Mouse (Mus musculus) spleen, adult 2 months (tissue): ENCODE data around the gene Sdhd. TPM values are rescaled to one million over a fixed set of nuclear protein-coding genes. Genes with fewer than 3 reads are reported as not detected.
A peak's percentile ranks its signal among the peaks of the same experiment; 100 is the strongest.

ENCODE experiments used
- DNase-seq, 2 experiments: peaks; one replicate each; pipeline versions ENCODE4 v3.0.0 to v3.0.0-alpha.2; 2012 to 2021; ENCODE audit warnings: low spot score in 2 of 2, low read depth in 1 of 2
- H3K27ac ChIP-seq: fragments of 200-500 bp; 2 replicates; pipeline ENCODE4 v1.5.1; 2012; ENCODE audit warnings: low read length, inconsistent platforms; ENCODE audit not compliant: insufficient read depth
- H3K27me3 ChIP-seq: fragments of 200-500 bp; 2 replicates; pipeline ENCODE4 v1.6.1; 2012; ENCODE audit warnings: mild to moderate bottlenecking, moderate library complexity, low read length, inconsistent platforms; ENCODE audit not compliant: control insufficient read depth, insufficient read depth
- H3K36me3 ChIP-seq: fragments of 200-500 bp; 2 replicates; pipeline ENCODE4 v1.6.1; 2012; ENCODE audit warnings: mild to moderate bottlenecking, low read length, inconsistent platforms; ENCODE audit not compliant: control insufficient read depth, insufficient read depth
- H3K4me1 ChIP-seq: fragments of 200-500 bp; 2 replicates; pipeline ENCODE4 v1.6.1; 2011; ENCODE audit warnings: inconsistent platforms; ENCODE audit not compliant: control insufficient read depth, insufficient read depth, insufficient read length
- H3K4me3 ChIP-seq: fragments of 200-500 bp; 2 replicates; pipeline ENCODE4 v1.5.1; 2011; ENCODE audit warnings: mild to moderate bottlenecking, inconsistent platforms; ENCODE audit not compliant: insufficient read depth, insufficient read length; ENCODE audit errors: extremely low read depth
- CTCF ChIP-seq: fragments of 200-500 bp; IDR thresholded peaks from 2 replicates; pipeline ENCODE4 v1.5.1; 2011; ENCODE audit warnings: mild to moderate bottlenecking, inconsistent platforms; ENCODE audit not compliant: insufficient read depth, insufficient read length, insufficient replicate concordance; ENCODE audit errors: extremely low read depth
- POLR2A ChIP-seq: fragments of 200-500 bp; IDR thresholded peaks from 2 replicates; pipeline ENCODE4 v1.6.1; 2011; ENCODE audit warnings: low read depth, low read length, inconsistent platforms
- WGBS: fragments of 180-500 bp; shearing (Covaris S2); methylation state at CpG from one replicate; pipeline ENCODE4 v1.1.7; 2018; 5-methylcytosine and 5-hydroxymethylcytosine counted together
- polyA plus RNA-seq: library from polyadenylated mRNA; depleted of rRNA; stranded (reverse); fragments of >200 nt; gene quantifications from 2 replicates; pipeline ENCODE4 v1.2.3, GENCODE M21; 2012

The Sdhd gene
- polyA plus RNA-seq, 1 experiment: 70.6 TPM

DNA sequence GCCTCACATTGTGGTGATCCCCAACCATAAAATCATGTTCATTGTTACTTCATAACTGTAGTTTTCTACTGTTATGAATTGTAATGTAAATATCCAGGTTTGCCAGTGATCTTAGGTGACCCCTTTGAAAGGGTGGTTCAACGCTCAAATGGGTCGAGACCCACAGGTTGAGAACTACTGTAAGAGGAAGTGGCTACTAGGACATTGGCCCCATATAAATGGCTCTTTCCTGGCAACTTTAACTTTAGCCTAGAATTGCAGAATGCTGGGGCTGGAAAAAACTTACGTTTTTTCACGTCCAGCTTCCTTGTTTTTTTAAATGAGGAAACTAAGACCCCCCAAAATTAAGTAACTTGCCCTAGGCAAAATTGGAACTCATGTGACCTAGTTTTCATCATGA lies 36.2 kb downstream of the Sdhd start:
- H3K4me1 ChIP-seq: no peaks in the 10 kb centered on the region
- DNase-seq: no peak
- no peak overlapping the region for H3K4me3 ChIP-seq
- 63% methylated on average over 4 of the region's 4 CpGs for WGBS
- TF ChIP-seq POLR2A: no peak
- no peak for TF ChIP-seq CTCF
- H3K27me3 ChIP-seq: no peaks in the 10 kb centered on the region
- no peak overlapping the region for H3K27ac ChIP-seq
- H3K36me3 ChIP-seq: no peaks in the 10 kb centered on the region

DNA sequence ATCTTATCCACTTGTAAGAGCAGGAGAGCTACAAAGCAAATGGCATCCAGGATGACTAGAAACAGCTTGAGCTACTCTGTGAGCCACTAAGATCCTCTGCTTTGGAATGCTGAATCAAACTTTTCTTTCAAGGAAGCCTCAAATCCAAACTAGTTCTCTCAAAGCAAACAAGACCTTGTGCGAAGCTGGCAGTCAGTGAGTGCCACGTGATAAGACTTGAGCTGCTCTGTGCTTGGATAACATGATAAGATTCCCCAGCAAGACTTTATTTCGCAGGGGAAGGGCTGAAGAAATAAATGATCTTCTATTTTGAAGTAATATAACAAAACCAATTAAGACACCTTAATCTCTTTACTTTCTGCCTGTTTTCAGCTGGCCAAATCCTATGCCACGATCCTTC lies 37.7 kb downstream of the Sdhd start:
- no peaks in the 10 kb centered on the region for H3K4me1 ChIP-seq
- no peaks in the 10 kb centered on the region for H3K36me3 ChIP-seq
- no peak overlapping the region for H3K4me3 ChIP-seq
- 81% methylated on average over 4 of the region's 4 CpGs for WGBS
- DNase-seq: no peak
- H3K27me3 ChIP-seq: no peaks in the 10 kb centered on the region
- H3K27ac ChIP-seq: no peak overlapping the region
- no peak for TF ChIP-seq CTCF
- no peak for TF ChIP-seq POLR2A

DNA sequence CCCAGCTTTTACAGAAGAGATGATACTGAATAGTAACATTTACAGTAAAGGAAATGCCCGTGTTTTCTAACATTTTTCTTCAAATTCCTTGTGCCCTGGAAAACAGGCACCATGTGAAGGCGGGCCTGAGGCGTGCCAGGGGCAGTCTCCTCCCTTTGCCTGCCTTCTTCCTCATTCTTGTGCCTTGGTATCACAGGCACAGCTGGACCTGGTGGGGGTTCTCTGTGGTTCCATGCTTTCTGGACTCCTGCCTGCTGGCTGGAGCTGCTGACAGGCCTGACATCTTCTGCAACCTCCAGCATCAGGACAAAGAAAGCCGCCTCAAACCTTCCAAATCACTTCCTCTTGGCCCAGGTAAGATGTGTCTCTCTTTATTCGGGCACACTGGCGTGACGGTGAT lies 38.4 kb downstream of the Sdhd start:
- Histone ChIP-seq H3K4me1 (no peaks in the 10 kb centered on the region), H3K36me3 (no peaks in the 10 kb centered on the region), H3K4me3 (no peak overlapping the region), H3K27me3 (no peaks in the 10 kb centered on the region), H3K27ac (no peak overlapping the region)
- TF ChIP-seq CTCF: no peak
- TF ChIP-seq POLR2A: no peak
- no peak for DNase-seq
- WGBS: 77% methylated on average over 7 of the region's 7 CpGs

DNA sequence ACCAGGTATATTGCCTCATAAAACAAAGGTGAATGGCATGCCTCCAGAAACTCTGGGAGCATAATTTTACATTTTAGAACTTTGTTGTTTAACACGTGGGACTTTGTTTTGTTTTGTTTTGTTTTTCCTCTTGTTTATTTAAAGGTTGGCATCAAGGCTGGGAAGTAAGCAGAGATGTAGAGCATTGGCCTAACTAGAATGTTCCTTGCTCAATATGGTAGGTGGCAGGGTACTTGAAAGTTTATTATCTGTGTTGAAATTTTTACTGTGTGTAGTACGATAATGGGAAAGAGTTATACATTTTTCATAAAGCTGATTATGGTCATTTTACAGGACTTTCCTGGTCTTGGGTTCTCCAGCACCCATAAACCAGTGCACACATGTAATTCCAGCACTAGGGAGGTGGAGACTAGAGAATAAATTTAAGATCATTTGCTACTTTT lies 41.7 kb downstream of the Sdhd start:
- no peaks in the 10 kb centered on the region for H3K36me3 ChIP-seq
- no peaks in the 10 kb centered on the region for H3K4me1 ChIP-seq
- H3K27ac ChIP-seq: no peak overlapping the region
- DNase-seq: no peak
- WGBS: 84% methylated on average over 2 of the region's 2 CpGs
- no peak overlapping the region for H3K4me3 ChIP-seq
- H3K27me3 ChIP-seq: no peaks in the 10 kb centered on the region
- TF ChIP-seq CTCF: no peak

DNA sequence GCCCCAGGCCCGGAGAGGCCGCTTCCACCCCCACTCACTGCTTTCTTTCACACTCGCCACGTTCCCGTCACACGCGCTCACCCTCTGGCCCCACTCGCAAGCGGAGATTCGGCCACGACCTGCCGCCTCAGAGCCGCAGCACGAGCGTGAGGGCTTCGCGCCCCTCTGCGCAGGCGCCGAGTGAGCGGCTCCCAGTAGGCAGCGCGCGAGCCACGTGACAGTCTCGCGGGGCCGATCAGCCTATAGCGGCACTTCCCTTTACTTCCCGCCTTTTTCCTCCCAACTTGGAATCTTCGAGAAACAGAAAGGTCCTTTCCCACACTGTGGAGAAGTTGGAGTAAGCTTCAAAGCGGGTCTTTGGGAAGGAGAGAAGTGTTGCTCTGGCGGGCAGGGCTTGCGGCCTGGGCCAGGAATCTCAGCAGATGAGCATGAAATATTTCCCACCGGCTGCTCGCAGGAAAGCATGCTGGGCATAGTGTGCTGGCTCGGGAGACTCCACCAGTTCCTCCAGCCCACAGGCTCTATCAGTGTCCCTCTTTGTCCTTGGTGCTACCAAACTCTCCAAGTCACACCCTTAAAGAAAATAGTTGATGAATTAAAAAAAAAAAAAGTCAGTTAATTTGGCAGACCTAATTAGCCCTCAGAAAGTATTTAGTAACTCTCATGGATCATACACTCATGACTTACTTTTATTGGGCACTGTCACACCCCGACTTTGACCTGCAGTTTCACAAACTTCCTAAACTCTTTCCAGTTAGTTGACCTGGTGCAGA lies 42.3 kb downstream of the Sdhd start, which contains the start of gene Tex12:
TSS of gene Tex12 (minus strand) at position 181 of the 773 bp plus-strand sequence.
- Histone ChIP-seq H3K27ac (no peak within 1 kb of the TSS), H3K4me1 (no peaks in the 10 kb centered on the region), H3K36me3 (no peaks in the 10 kb centered on the region), H3K27me3 (no peaks in the 10 kb centered on the region), H3K4me3 (no peak within 1 kb of the TSS)
- 95% methylated on average over 38 of the region's 38 CpGs for WGBS
- DNase-seq: no peak
- TF ChIP-seq CTCF (no peak), POLR2A (no peak)

DNA sequence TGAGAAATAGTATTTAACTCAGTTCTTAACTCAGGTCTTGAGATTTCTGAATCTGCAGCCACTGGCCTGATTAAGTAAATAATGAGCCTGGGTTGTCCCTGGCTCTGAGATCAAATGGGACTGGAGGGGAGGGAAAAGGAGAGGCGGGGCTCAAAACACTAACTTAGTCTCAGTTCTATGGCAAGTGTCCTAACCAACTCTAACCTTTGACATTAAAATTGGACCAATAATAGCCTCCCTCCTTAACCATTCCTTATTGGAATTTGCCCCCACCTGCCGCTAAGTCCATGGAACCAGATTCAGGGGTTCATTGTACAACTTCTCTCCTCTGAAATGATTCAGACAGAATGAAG lies 48.5 kb downstream of the Sdhd start, which contains the start of gene Bco2:
TSS of gene Bco2 (minus strand) at position 88 of the 353 bp plus-strand sequence.
- H3K27ac ChIP-seq: peak within 1 kb of the TSS; percentile 64
- TF ChIP-seq CTCF: no peak
- TF ChIP-seq POLR2A: no peak

More for the DNA sequence above, 48.5 kb downstream of the Sdhd start, which contains the start of gene Bco2:
- no peaks in the 10 kb centered on the region for H3K27me3 ChIP-seq
- no peak for DNase-seq
- H3K36me3 ChIP-seq: no peaks in the 10 kb centered on the region
- peak within 1 kb of the TSS; percentile 40; the same call in 1 of the 2 replicates for H3K4me3 ChIP-seq
- peaks cover 11% of the 10 kb centered on the region for H3K4me1 ChIP-seq
- WGBS: 52% methylated on average over 2 of the region's 2 CpGs
